Mouse (Mus musculus) right cerebral cortex, postnatal 36 days (tissue): ENCODE measurements around the gene Cntn6.

Experiments used
- DNase-seq, 2 experiments: peaks; one replicate each; pipeline ENCODE4 v3.0.0; 2022; ENCODE audit warnings: low spot score in 2 of 2, mixed read lengths in 1 of 2

Cntn6 gene

DNA sequence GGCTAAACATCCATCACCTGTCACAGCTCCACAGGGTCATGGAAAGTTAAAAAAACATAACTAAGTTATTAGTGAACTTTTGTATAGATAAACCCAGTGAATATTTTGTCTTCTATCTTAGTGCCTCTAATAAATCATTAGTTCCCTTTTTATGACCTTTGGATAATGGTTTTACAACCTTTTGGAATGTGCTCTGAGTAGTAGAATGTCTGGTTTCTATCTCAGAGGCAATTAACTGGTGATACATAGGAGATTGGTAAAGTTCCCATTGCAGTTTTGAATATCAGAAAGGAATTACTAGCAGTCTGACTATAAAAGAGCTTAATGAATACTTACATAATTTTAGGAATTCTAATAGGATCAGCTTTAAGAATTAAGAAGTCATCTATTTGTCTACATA lies 265.5 kb downstream of the Cntn6 start:
- no peak for DNase-seq

DNA sequence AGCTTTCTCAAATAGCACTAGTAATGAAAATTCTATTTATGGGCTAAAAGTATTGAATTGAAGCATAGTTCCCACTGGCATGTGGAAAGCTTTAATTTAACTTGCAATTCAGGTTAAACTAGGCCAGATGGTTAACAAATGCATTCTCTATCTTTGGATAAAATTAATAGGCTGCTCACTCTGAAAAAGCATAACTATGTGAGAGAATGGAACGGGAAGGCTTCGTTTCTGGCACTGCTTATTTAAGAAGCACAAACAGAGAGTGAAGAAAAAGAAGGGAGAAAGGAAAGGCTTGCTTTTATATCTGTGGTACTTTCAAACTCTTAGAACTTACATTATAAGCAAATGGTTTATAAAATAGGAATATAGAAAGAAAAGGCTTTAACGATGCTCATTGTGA lies 268.6 kb downstream of the Cntn6 start:
- no peak for DNase-seq

DNA sequence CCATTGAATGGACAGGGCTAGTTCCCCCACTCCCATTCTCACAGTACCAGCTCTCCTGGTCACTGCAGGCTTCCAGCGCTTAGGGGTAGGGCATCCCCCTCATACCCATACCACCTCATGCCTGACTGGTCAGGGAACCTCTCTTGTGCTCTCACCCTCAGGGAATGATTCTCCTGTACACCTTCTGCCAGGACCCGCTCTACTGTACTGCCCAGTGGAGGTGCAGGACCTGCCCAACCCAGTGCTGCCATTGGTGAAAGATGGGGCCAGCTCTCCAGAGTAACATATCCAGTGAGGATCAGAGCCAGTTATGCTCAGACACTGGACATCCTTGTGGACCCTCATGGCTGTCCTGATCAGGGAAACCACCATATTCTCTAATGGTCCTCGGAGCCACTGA lies 291.3 kb downstream of the Cntn6 start:
- no peak for DNase-seq

DNA sequence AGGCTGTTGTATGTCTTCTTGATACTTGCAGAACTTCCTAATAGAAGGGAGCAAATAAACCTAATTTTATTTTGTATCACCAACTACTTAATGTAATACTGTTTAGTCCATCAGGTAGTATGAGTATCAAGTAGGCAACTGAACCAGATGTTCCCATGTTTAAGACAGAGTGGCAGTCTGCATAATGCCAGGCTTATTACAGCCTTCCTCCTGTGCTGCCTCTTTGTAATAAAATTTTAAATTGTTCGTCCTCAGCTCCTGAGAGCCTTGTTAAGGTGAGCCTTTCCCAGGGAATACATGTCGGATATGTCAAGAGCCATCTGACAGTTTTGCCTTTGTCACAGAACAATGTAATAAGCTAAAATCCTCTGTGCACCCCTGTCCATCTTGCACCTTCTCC lies 294.9 kb downstream of the Cntn6 start:
- DNase-seq, result no peak

DNA sequence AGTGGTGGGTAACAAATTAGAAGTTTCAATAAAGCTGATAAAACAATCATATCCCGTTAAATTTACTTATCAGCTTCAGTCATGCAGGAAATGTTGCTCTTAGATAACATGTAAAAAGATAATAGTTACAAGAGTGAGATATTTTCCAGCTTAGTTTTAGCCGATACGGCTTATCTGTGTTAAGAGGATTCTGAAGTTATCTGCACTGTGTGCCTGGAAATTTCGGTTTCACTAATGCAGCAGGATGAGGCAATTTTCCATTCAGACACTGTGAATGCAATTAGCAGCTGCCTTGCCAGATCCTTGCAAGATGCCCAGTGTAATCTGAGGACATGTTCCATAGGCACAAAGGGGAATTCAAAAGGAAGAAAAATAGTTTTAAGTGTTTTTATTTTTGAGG lies 315.9 kb downstream of the Cntn6 start:
- DNase-seq, result no peak

DNA sequence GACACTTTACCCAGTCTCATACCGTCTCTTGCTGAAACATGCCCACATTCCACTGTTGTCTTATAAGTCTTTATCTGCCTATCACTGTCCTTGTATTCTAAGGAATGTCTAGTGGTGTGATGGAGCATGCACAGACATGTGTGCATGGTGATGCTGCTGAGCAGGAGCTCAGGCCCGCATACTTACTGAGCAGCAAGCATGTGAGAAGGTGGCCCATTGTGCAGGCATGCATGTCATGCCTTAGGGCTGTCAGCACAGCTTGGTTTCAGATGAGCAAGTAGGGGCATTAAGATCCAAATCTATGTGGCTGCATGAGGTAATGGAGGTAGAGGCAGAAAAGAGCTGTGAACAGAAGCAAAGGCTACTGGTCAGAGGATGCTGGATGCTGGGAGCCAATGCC lies 323.0 kb downstream of the Cntn6 start:
- DNase-seq, result no peak

DNA sequence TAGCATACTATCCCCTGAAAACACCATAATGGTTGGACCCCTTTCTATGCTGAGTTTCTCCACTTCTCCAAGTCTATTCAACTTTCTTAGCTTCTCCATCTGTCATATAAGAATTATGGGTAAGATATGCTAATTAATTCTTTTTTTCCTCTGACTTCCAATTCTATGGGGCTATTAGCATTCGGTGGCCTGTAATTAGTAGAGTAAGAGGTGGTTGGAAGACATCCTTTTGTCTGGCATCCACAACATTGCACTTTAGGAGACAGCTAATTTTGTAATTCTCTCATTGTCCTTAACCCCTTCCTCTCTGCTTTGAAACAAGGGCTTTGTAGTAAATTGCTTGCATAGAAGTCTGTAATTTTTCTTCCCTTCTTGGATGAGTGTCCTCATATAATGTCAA lies 387.1 kb downstream of the Cntn6 start:
- DNase-seq, result no peak

DNA sequence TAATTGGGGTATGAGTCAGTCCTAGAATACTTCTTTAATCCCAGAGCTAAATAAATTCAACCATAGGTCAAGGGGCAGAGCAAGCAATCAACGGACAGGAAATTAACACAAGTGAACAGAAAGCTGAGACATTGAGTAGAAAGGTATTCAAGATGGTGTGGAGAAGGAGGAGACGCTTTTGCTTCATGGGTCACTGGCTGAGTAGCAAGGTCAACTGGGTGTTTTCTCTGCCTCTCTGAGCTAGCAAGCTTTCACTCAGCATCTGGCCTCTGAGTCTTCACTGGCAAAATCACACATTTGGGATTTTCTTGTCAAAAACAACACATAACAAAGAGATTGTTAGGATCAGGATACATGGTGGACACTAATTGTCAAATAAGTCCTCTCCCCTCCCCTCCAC lies 391.4 kb downstream of the Cntn6 start:
- DNase-seq, result no peak

DNA sequence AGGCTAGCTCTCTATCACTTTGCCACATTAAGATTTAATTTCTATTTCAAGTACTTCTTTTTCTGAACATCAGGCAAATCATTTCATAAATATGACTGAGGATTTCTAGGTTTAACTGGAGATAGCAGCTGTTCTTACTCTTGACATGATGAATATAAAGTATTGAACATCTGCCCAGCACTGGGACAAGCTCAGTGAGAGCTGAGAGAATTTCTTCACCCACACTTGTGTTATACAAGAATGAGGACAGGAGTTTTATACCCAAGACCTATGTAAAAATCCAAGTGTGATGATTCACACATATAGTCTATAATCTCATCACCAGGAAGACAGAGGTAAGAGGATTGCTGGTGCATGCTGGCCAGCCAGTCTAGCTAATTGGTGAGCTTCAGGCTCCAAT lies 393.2 kb downstream of the Cntn6 start:
- DNase-seq, result no peak

DNA sequence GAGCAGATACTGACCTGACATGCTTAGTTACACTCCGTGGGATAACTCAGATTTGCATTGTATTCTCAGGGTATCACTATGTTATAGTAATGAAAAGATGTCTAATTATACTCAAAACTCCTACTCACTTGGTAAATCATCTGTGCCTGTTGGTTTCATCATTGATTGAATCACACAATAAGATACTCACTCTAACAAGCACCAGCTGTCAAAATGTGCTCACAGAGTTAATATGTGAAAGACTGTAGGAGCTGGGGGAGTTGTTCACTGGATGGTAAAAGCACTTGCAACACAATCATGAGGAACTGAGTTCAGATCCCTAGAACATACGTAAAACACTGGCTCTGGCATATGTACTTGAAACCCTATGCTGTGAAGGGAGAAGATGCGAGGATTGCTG lies 398.5 kb downstream of the Cntn6 start:
- DNase-seq, result no peak
